Comparison of ENCODE assay signal across 9 mouse cellular contexts in genomic region chr4:155769496-155769879, GRCm38 (mm10). TPM values are rescaled to one million over a fixed set of nuclear protein-coding genes. Genes with fewer than 3 reads are reported as not detected.
DNase-seq lines count a peak whose midpoint lies in the region; ATAC-seq lines count a peak whose summit lies in the region.
"Had no signal": no experiment of that assay in that cellular context is flagged by ENCODE, and none has a peak within 500 bp of the region (broad histone marks: within the 10 kb centered on the region; RNA-seq: fewer than 3 reads in every experiment).

No protein-coding gene starts in this region.

- peak overlapping the region; percentile 93 for H3K4me3 ChIP-seq in megakaryocyte, embryonic 14.5 days (replicated peaks)
- peak overlapping the region; percentile 68 for H3K4me3 ChIP-seq in liver, embryonic 12.5 days

- peaks cover 57% of the 10 kb centered on the region for H3K4me1 ChIP-seq in megakaryocyte, embryonic 14.5 days
- H3K4me1 ChIP-seq in liver, embryonic 12.5 days = peaks cover 23% of the 10 kb centered on the region

- H3K4me2 ChIP-seq in liver, embryonic 12.5 days = peak overlapping the region; percentile 94

- peak; percentile 42 for DNase-seq in cerebellum, adult 11-12 months
- no peak for DNase-seq in cerebellum, adult 11 months
- no peak for DNase-seq in c-Kit-positive CD71-positive TER-119-positive erythroid progenitor cells, embryonic 14.5 days (ENCODE audit: low spot score)
- no peak for DNase-seq in thymus, adult 18-20 months
- DNase-seq in gastrocnemius, postnatal 25 days = no peak

- H3K9me3 ChIP-seq in megakaryocyte, embryonic 14.5 days = no peaks in the 10 kb centered on the region
- no peaks in the 10 kb centered on the region for H3K9me3 ChIP-seq in liver, embryonic 12.5 days (replicated peaks)

- 0 out of 2 replicates have a peak overlapping the region, but pooled peaks have one; percentile 60 for H3K27ac ChIP-seq in liver, embryonic 12.5 days

- peak overlapping the region; percentile 80 for H3K9ac ChIP-seq in liver, embryonic 12.5 days

- ATAC-seq in megakaryocyte, adult 5-6 weeks (ENCODE audit: poor library complexity, severe bottlenecking) = no peak
- ATAC-seq in liver, embryonic 12.5 days = no peak

- WGBS in liver, embryonic 12.5 days (ENCODE audit: insufficient replicate concordance) = 59% methylated on average over 5 of the region's 5 CpGs

- peaks cover 34% of the 10 kb centered on the region for H3K27me3 ChIP-seq in megakaryocyte, embryonic 14.5 days (replicated peaks)
- H3K27me3 ChIP-seq in liver, embryonic 12.5 days (replicated peaks) = peaks cover 41% of the 10 kb centered on the region

- H3K36me3 ChIP-seq in megakaryocyte, embryonic 14.5 days (replicated peaks; ENCODE audit: low read length) = peaks cover 2% of the 10 kb centered on the region
- no peaks in the 10 kb centered on the region for H3K36me3 ChIP-seq in liver, embryonic 12.5 days

RNA-seq across cellular contexts. Expression of gene Vwa1, which starts 5.0 kb away (rescaled TPM):
- polyA plus RNA-seq in megakaryocyte, embryonic 14.5 days (2012; ENCODE audit: insufficient read depth, low replicate concordance) = 0.41 and 1.4 TPM in 2 replicates
- total RNA-seq in megakaryocyte, adult 5-6 weeks (2015) = not detected in 2 replicates
- 0.20 TPM in 1 of 2 replicates, not detected in the other for total RNA-seq in megakaryocyte, adult 5-6 weeks (2017)
- polyA plus RNA-seq in liver, embryonic 12.5 days (2016; fragmentation: Nextera tagmentation; extraction: Ambion mirVana) = 0.49 and 0.73 TPM in 2 replicates
- 1 to 10 TPM; 5.0 to 5.4 TPM for total RNA-seq in gastrocnemius, postnatal 25 days (2021)

RNA-seq across cellular contexts. Expression of gene Atad3a, which starts 8.6 kb away (rescaled TPM):
- polyA plus RNA-seq in megakaryocyte, embryonic 14.5 days (2012; ENCODE audit: insufficient read depth, low replicate concordance) = 11.3 and 20.5 TPM in 2 replicates
- total RNA-seq in megakaryocyte, adult 5-6 weeks (2015) = 13.5 and 14.1 TPM in 2 replicates
- 17.8 and 22.9 TPM in 2 replicates for total RNA-seq in megakaryocyte, adult 5-6 weeks (2017)
- polyA plus RNA-seq in liver, embryonic 12.5 days (2016; fragmentation: Nextera tagmentation; extraction: Ambion mirVana) = 101 and 110 TPM in 2 replicates
- total RNA-seq in gastrocnemius, postnatal 25 days (2021) = 10 to 100 TPM; 26.3 to 31.4 TPM

RNA-seq across cellular contexts. Expression of gene Tmem88b, which starts 16.2 kb away (rescaled TPM):
- polyA plus RNA-seq in megakaryocyte, embryonic 14.5 days (2012; ENCODE audit: insufficient read depth, low replicate concordance) = 0.04 TPM in 1 of 2 replicates, not detected in the other
- total RNA-seq in megakaryocyte, adult 5-6 weeks (2015) = 0.07 TPM in 1 of 2 replicates, not detected in the other
- not detected in 2 replicates for total RNA-seq in megakaryocyte, adult 5-6 weeks (2017)
- polyA plus RNA-seq in liver, embryonic 12.5 days (2016; fragmentation: Nextera tagmentation; extraction: Ambion mirVana) = 0.32 TPM in 2 replicates
- under 1 TPM; 0.88 to 0.92 TPM for total RNA-seq in gastrocnemius, postnatal 25 days (2021)

RNA-seq across cellular contexts. Expression of gene Ankrd65, which starts 20.8 kb away (rescaled TPM):
- polyA plus RNA-seq in megakaryocyte, embryonic 14.5 days (2012; ENCODE audit: insufficient read depth, low replicate concordance) = not detected in 2 replicates
- total RNA-seq in megakaryocyte, adult 5-6 weeks (2015) = not detected in 2 replicates
- total RNA-seq in megakaryocyte, adult 5-6 weeks (2017) = not detected in 2 replicates
- not detected in 2 replicates for polyA plus RNA-seq in liver, embryonic 12.5 days (2016; fragmentation: Nextera tagmentation; extraction: Ambion mirVana)
- total RNA-seq in gastrocnemius, postnatal 25 days (2021) = not detected
- total RNA-seq: layer of hippocampus, adult 18-20 months had no signal

RNA-seq across cellular contexts. Expression of gene Mrpl20, which starts 33.2 kb away (rescaled TPM):
- polyA plus RNA-seq in megakaryocyte, embryonic 14.5 days (2012; ENCODE audit: insufficient read depth, low replicate concordance) = 10.2 and 29.9 TPM in 2 replicates
- total RNA-seq in megakaryocyte, adult 5-6 weeks (2015) = 131 and 139 TPM in 2 replicates
- 49.5 and 50.2 TPM in 2 replicates for total RNA-seq in megakaryocyte, adult 5-6 weeks (2017)
- 223 and 228 TPM in 2 replicates for polyA plus RNA-seq in liver, embryonic 12.5 days (2016; fragmentation: Nextera tagmentation; extraction: Ambion mirVana)
- 10 to 100 TPM; 45.1 to 47.7 TPM for total RNA-seq in gastrocnemius, postnatal 25 days (2021)

Comparison
In these comparisons a context has a peak if more than half of its experiments do, and no peak if none do; other contexts are left out.
1. RNA of gene Vwa1, which starts 5.0 kb away (total RNA-seq): 5.0 to 5.4 TPM in gastrocnemius, postnatal 25 days; 0.20 TPM in megakaryocyte, adult 5-6 weeks; every median in the first group is over 4 times any median in the second.